Mouse (Mus musculus): Measurements from ENCODE around the gene Elobl. TPM values are rescaled to one million over a fixed set of nuclear protein-coding genes. Genes with fewer than 3 reads are reported as not detected.

The Elobl gene
- total RNA-seq, 4 experiments from 2014 or later: not detected

DNA sequence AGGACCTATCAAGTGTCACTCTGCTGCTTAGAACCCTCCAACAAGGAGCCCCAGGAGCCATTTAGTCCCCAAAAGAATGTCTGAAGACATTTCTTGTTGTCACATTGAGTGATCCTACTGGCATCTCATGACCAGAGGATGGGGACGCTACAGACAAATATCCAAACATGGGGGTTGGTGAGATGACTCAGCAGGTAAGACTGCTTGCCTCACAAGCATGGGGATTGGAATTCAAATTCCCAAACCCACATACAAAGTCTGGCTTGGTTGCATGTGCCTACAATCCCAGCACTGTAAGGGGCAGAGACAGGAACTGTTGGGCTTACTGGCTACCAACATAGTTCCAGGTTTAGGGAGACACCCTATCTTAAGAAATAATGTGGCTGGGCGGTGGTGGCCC, 28.8 kb downstream of the Elobl start:
- DNase-seq (ENCODE audit: low spot score in 2 of 2): no peak

DNA sequence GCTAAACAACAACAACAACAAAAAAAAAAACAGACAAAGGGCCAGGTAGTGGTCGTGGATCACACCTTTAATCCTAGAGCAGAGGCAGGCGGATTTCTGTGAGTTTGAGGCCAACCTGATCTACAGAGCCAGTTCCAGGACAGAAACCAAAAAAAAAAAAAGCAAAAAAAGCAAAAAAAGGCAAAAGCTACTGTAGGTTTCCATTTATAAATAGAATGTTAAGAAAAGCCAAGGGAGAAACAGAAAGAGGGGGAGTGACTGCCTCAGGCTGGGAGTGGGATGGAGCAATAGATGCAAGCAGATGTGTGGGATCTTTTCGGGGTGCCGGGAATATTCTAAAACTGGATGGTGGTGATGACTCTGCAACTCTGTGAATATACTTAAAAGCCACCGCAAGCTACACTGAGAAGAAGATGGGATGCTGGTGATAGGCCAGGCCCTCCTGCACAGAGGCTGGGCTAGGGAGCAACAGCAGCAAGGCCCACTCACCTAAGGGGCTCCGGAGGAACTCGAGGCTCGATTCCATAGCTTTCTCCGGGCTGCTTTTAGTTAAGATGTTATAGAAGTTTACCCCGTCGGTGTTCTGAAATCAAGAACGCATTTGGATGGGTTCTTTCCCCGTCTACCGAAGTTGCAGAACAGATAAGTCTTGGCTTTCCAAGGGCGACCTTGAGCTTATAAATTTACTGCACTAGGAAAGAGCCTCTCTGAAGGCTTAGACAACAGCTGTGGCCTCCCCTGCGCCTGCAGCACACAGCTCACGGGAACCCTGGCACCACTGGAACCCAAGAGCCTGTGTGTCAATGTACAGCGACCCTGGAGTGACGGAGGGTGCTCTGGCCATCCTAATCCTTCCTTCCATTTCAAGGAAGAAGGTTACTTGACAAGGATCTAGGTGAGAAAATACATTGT, 32.4 kb downstream of the Elobl start:
- DNase-seq (ENCODE audit: low spot score in 2 of 2): peak in 1 of 2 experiments; percentile 76

DNA sequence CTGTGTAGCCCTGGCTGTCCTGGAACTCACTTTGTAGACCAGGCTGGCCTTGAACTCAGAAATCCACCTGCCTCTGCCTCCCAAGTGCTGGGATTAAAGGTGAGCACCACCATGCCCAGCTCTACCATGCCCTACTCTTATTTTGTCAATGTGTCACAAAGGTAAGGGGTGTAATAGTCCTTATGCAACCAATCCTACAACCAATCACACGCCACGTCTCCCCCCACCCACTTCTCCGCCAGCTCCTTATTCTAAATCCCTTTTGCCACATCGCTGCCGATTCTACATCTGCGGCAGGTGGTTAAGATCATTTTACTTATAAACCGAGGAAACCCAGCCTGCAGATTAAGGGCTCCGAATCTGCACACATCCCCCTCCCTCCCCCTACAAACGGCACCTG, 33.7 kb downstream of the Elobl start:
- no peak for DNase-seq (ENCODE audit: low spot score in 2 of 2)

DNA sequence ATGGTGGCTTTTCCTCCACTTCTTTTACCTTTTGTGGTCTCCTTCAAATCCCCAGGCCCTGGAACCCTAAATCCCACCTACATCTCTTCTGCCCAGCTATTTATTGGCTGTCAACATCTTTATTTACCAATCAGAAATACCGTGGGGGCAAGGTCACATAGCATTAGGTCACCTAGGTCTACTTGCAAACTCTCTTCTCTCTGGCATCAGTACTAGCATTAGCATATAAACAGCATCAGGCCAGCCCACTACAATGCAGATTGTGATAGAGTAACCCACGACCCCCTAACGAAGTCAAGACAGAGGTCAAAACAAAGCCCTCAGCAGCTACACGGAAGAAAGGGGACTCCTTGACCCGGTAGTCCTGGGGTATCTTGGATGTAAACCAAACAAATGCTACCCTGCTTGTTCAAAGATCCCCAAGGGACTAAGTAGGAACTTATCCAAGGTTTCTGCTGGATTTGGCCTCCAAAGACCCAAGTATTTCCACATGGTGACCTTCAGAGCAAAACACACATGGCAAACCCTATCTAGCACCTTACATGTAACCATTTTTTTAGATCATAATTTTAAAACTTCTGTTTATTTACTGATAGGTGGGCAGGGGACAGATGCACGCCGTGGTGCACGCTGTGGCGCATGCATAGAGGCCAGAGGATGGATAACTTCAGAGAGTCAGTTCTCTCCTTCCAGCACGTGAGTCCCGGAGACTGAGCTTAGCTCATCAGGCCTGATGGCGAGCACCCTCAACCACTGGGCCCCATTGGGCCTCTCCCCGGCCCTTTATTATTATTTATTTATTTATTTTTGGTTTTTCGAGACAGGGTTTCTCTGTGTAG, 34.8 kb downstream of the Elobl start:
- DNase-seq (ENCODE audit: low spot score in 2 of 2): no peak

DNA sequence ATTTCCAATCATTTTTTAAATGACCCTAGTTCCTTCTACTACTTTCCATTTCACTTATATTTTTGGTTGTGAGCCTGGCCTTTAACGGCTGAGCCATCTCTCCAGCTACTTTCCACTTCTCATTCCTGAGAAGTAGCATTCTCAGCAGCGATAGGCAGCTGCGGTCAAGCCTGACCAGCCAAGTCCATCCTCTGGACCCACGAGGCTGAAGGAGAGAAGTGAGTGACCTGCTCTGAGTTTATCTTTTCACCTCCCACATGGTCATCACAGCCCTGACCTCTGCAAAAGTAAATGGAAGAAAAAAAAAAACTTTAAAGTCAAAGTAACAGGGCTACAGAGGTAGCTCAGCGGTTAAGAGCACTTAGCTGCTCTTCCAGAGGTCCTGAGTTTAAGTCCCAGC, 40.2 kb downstream of the Elobl start:
- no peak for DNase-seq (ENCODE audit: low spot score in 2 of 2)

Other genes with a start within 250 kb of the Elobl start
- gene Msi2, start 248.4 kb downstream of the Elobl start, total RNA-seq (2022): 100 to 1,000 TPM; 129 to 155 (median 139) TPM
- gene Akap1, start 102.3 kb downstream of the Elobl start, total RNA-seq (2022): 10 to 100 TPM; 41.6 to 46.5 (median 43.0) TPM
- gene Scpep1, start 11.5 kb downstream of the Elobl start, total RNA-seq (2022): 10 to 100 TPM; 18.7 to 25.9 (median 22.0) TPM
- gene Coil, start 3.3 kb upstream of the Elobl start, total RNA-seq (2022): 10 to 100 TPM; 20.2 to 21.6 (median 21.0) TPM
- gene Trim25, start 32.4 kb upstream of the Elobl start, total RNA-seq (2022): 1 to 10 TPM; 4.6 to 6.3 (median 5.7) TPM
- gene Dgke, start 99.9 kb upstream of the Elobl start, total RNA-seq (2022): 10 to 100 TPM; 50.3 to 60.2 (median 53.3) TPM
- not detected for gene Gm525, start 106.9 kb upstream of the Elobl start, total RNA-seq (2022)

Measured in left cerebral cortex, adult 8-10 months (tissue).